Mouse (Mus musculus) forelimb bud, embryonic 11.5 days (tissue): ENCODE results near the gene Nox4.

Experiments
- DNase-seq: peaks from one replicate; pipeline ENCODE4 v3.0.0-alpha.2; 2012; ENCODE audit warnings: low read depth, low spot score

Nox4 gene

GRCm38 (mm10) chr7:87245856-87246579 lies at the start of gene Nox4:
Gene Nox4, plus strand, starts transcription at chr7:87246096.
- peak; percentile 18 for DNase-seq

GRCm38 (mm10) chr7:87204751-87205150 lies 41.1 kb upstream of the Nox4 start:
- no peak for DNase-seq

GRCm38 (mm10) chr7:87221712-87222111 lies 24.2 kb upstream of the Nox4 start:
- no peak for DNase-seq

- no peak for DNase-seq
These were observed 23.1 kb upstream of the Nox4 start for GRCm38 (mm10) chr7:87222751-87223150.

GRCm38 (mm10) chr7:87225617-87226016 lies 20.3 kb upstream of the Nox4 start:
- no peak for DNase-seq

GRCm38 (mm10) chr7:87227051-87227948 lies 18.6 kb upstream of the Nox4 start:
- no peak for DNase-seq

GRCm38 (mm10) chr7:87229502-87229901 lies 16.4 kb upstream of the Nox4 start:
- no peak for DNase-seq

- DNase-seq: peak; percentile 5
These were observed 4.8 kb upstream of the Nox4 start for GRCm38 (mm10) chr7:87241139-87241538.

GRCm38 (mm10) chr7:87246580-87246934 lies 661 bp downstream of the Nox4 start:
- peak; percentile 45 for DNase-seq

- DNase-seq: peak; percentile 7
These were observed 1.0 kb downstream of the Nox4 start for GRCm38 (mm10) chr7:87246940-87247339.

- DNase-seq: no peak
These were observed 2.0 kb downstream of the Nox4 start for GRCm38 (mm10) chr7:87247926-87248325.

- no peak for DNase-seq
These were observed 6.2 kb downstream of the Nox4 start for GRCm38 (mm10) chr7:87252071-87252470.

- DNase-seq: peak; percentile 18
These were observed 31.3 kb downstream of the Nox4 start for GRCm38 (mm10) chr7:87277225-87277624.

- DNase-seq: no peak
These were observed 57.9 kb downstream of the Nox4 start for GRCm38 (mm10) chr7:87303726-87304315.

- DNase-seq: no peak
These were observed 75.7 kb downstream of the Nox4 start for GRCm38 (mm10) chr7:87321571-87321970.

GRCm38 (mm10) chr7:87322085-87322484 lies 76.2 kb downstream of the Nox4 start:
- DNase-seq: no peak

GRCm38 (mm10) chr7:87330782-87331558 lies 85.1 kb downstream of the Nox4 start:
- DNase-seq: no peak

GRCm38 (mm10) chr7:87345598-87345997 lies 99.7 kb downstream of the Nox4 start:
- no peak for DNase-seq

- no peak for DNase-seq
These were observed 106.9 kb downstream of the Nox4 start for GRCm38 (mm10) chr7:87352818-87353217.

GRCm38 (mm10) chr7:87367834-87368233 lies 121.9 kb downstream of the Nox4 start:
- no peak for DNase-seq

GRCm38 (mm10) chr7:87369131-87369530 lies 123.2 kb downstream of the Nox4 start:
- no peak for DNase-seq

- no peak for DNase-seq
These were observed 124.9 kb downstream of the Nox4 start for GRCm38 (mm10) chr7:87370789-87371188.
